Comparison of ENCODE assay signal across 8 mouse cellular contexts in the genomic region with DNA sequence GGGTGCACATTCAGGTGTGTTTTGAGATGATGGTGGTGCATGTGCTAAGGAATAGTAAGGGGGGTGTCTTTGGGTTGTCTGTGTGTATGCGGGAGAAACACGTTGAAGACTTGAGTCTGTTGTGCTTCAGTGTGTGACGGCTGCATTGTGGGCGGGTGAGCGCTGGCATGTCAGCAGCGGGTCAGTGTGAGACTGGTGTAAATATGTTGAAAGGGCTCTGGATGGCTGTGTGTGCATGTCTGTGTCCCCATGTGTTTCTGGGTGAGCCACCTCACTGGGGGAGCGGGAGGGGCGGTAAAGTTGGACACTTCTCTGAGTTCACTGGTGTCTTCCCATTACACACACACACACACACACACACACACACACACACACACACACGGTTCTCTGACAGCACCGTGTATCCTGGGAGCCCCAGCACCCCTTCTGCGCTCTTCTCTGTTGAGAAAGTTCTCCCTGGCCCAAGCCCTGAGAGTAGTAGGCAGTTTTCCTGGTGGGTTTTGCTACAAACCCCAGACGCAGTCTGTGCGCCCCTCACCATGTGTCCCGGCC. TPM values are rescaled to one million over a fixed set of nuclear protein-coding genes. Genes with fewer than 3 reads are reported as not detected.
DNase-seq lines count a peak whose midpoint lies in the region; ATAC-seq and TF ChIP-seq lines count a peak whose summit lies in the region.

No protein-coding gene starts in this region.

- no peaks in the 10 kb centered on the region; the same call in 1 of the 2 replicates for H3K36me3 ChIP-seq in heart, embryonic 11.5 days (ENCODE audit: control insufficient read depth, insufficient read depth, low read length)
- H3K36me3 ChIP-seq in kidney, postnatal 0 days (ENCODE audit: insufficient read depth, low read length), result no peaks in the 10 kb centered on the region
- H3K36me3 ChIP-seq in stomach, embryonic 15.5 days, result no peaks in the 10 kb centered on the region

- peak overlapping the region; percentile 84 for H3K4me2 ChIP-seq in heart, embryonic 11.5 days
- peak overlapping the region; percentile 99 for H3K4me2 ChIP-seq in kidney, postnatal 0 days (ENCODE audit: low read length)
- H3K4me2 ChIP-seq in stomach, embryonic 15.5 days, result peak overlapping the region; percentile 99

- H3K9ac ChIP-seq in heart, embryonic 11.5 days (ENCODE audit: low read depth, low read length), result peak overlapping the region; percentile 94
- H3K9ac ChIP-seq in kidney, postnatal 0 days (ENCODE audit: low read depth, low read length), result peak overlapping the region; percentile 92
- H3K9ac ChIP-seq in stomach, embryonic 15.5 days, result peak overlapping the region; percentile 86

- no peaks in the 10 kb centered on the region for H3K27me3 ChIP-seq in cerebellum, adult 2 months (ENCODE audit: control insufficient read depth, insufficient read depth, low read length)
- H3K27me3 ChIP-seq in heart, embryonic 11.5 days (ENCODE audit: control insufficient read depth, insufficient read depth, low read length), result no peaks in the 10 kb centered on the region
- H3K27me3 ChIP-seq in kidney, postnatal 0 days (ENCODE audit: insufficient read depth, low read length), result no peaks in the 10 kb centered on the region
- H3K27me3 ChIP-seq in stomach, embryonic 15.5 days (replicated peaks), result no peaks in the 10 kb centered on the region

- H3K4me3 ChIP-seq in cerebellum, adult 2 months (replicated peaks; ENCODE audit: insufficient read depth, low read depth, low read length), result peak overlapping the region; percentile 76
- H3K4me3 ChIP-seq in heart, embryonic 11.5 days (ENCODE audit: low read depth, low read length), result peak overlapping the region; percentile 86
- peak overlapping the region; percentile 80 for H3K4me3 ChIP-seq in kidney, postnatal 0 days (replicated peaks; ENCODE audit: low read depth, low read length)
- H3K4me3 ChIP-seq in stomach, embryonic 15.5 days (replicated peaks), result peak overlapping the region; percentile 74

- no peak for TF ChIP-seq POLR2A in cerebellum, adult 2 months (IDR thresholded peaks at IDR 0.05; ENCODE audit: borderline replicate concordance, insufficient read depth, low read length)

- H3K4me1 ChIP-seq in cerebellum, adult 2 months (ENCODE audit: control insufficient read depth, insufficient read depth, low read length), result peaks cover 11% of the 10 kb centered on the region
- H3K4me1 ChIP-seq in heart, embryonic 11.5 days (ENCODE audit: control insufficient read depth, insufficient read depth, low read length), result peaks cover 25% of the 10 kb centered on the region
- H3K4me1 ChIP-seq in kidney, postnatal 0 days (replicated peaks; ENCODE audit: insufficient read depth, low read length), result peaks cover 30% of the 10 kb centered on the region
- peaks cover 58% of the 10 kb centered on the region for H3K4me1 ChIP-seq in stomach, embryonic 15.5 days

- no peak for TF ChIP-seq CTCF in cerebellum, adult 2 months (IDR thresholded peaks at IDR 0.05; ENCODE audit: borderline replicate concordance, insufficient read depth, low read depth, low read length)
- TF ChIP-seq CTCF in kidney, postnatal 0 days (IDR thresholded peaks at IDR 0.05; ENCODE audit: low read depth), result no peak

- H3K27ac ChIP-seq in cerebellum, adult 2 months (ENCODE audit: insufficient read depth, low read length), result peak overlapping the region; percentile 42; the same call in 1 of the 2 replicates
- peak overlapping the region; percentile 92 for H3K27ac ChIP-seq in heart, embryonic 11.5 days (ENCODE audit: low read depth, low read length)
- H3K27ac ChIP-seq in kidney, postnatal 0 days, result peak overlapping the region; percentile 98
- H3K27ac ChIP-seq in stomach, embryonic 15.5 days, result peak overlapping the region; percentile 97

- WGBS in cerebellum, adult 2 months, result 2% methylated on average over 14 of the region's 14 CpGs
- WGBS in heart, embryonic 11.5 days (ENCODE audit: insufficient replicate concordance), result 3% methylated on average over 14 of the region's 14 CpGs
- WGBS in kidney, postnatal 0 days, result under 1% methylated on average over 14 of the region's 14 CpGs
- 2% methylated on average over 14 of the region's 14 CpGs for WGBS in stomach, embryonic 15.5 days

- DNase-seq in cerebellum, adult 2 months, result no peak
- no peak for DNase-seq in cerebellum, postnatal 4 days (ENCODE audit: low spot score in 2 of 2)
- peak; percentile 71 for DNase-seq in A20 (ENCODE audit: low read depth, low spot score)
- peak; percentile 32 to 33 for DNase-seq in cerebellum, postnatal 10 days
- DNase-seq in kidney, postnatal 0 days (ENCODE audit: low spot score), result peak; percentile 43
- peak; percentile 28 for DNase-seq in mesoderm, embryonic 11.5 days (ENCODE audit: low read depth, low spot score)

- ATAC-seq in heart, embryonic 11.5 days (replicated peaks; ENCODE audit: insufficient number of reproducible peaks, low FRiP score, low TSS enrichment), result no peak
- no peak for ATAC-seq in kidney, postnatal 0 days (replicated peaks; ENCODE audit: low FRiP score, low read depth)
- ATAC-seq in stomach, embryonic 15.5 days (ENCODE audit: insufficient read depth, low FRiP score, low read depth), result no peak

- H3K9me3 ChIP-seq in heart, embryonic 11.5 days (replicated peaks; ENCODE audit: control insufficient read depth, low read length), result no peaks in the 10 kb centered on the region
- H3K9me3 ChIP-seq in kidney, postnatal 0 days (replicated peaks; ENCODE audit: low read length), result no peaks in the 10 kb centered on the region
- no peaks in the 10 kb centered on the region for H3K9me3 ChIP-seq in stomach, embryonic 15.5 days

RNA-seq across cellular contexts. Expression of a gene that starts 3.3 kb away (rescaled TPM):
- polyA plus RNA-seq in cerebellum, adult 2 months (2012; rRNA removed), result 17.0 and 20.3 TPM in 2 replicates
- 3.7 and 6.0 TPM in 2 replicates for polyA plus RNA-seq in heart, embryonic 11.5 days (2014; fragmentation: Nextera tagmentation; extraction: Ambion mirVana)
- 12.4 and 13.1 TPM in 2 replicates for polyA plus RNA-seq in kidney, postnatal 0 days (2015; fragmentation: Nextera tagmentation; extraction: Ambion mirVana)
- 6.7 and 7.4 TPM in 2 replicates for polyA plus RNA-seq in stomach, embryonic 15.5 days (2015; fragmentation: Nextera tagmentation; extraction: Ambion mirVana)

RNA-seq across cellular contexts. Expression of a gene that starts 24.9 kb away (rescaled TPM):
- 81.1 and 91.1 TPM in 2 replicates for polyA plus RNA-seq in cerebellum, adult 2 months (2012; rRNA removed)
- polyA plus RNA-seq in heart, embryonic 11.5 days (2014; fragmentation: Nextera tagmentation; extraction: Ambion mirVana), result 11.3 and 16.4 TPM in 2 replicates
- 14.2 and 17.1 TPM in 2 replicates for polyA plus RNA-seq in kidney, postnatal 0 days (2015; fragmentation: Nextera tagmentation; extraction: Ambion mirVana)
- 26.7 and 27.0 TPM in 2 replicates for polyA plus RNA-seq in stomach, embryonic 15.5 days (2015; fragmentation: Nextera tagmentation; extraction: Ambion mirVana)

RNA-seq across cellular contexts. Expression of a gene that starts 38.1 kb away (rescaled TPM):
- 60.1 and 61.1 TPM in 2 replicates for polyA plus RNA-seq in cerebellum, adult 2 months (2012; rRNA removed)
- polyA plus RNA-seq in heart, embryonic 11.5 days (2014; fragmentation: Nextera tagmentation; extraction: Ambion mirVana), result 6.6 and 6.7 TPM in 2 replicates
- 28.2 and 32.0 TPM in 2 replicates for polyA plus RNA-seq in kidney, postnatal 0 days (2015; fragmentation: Nextera tagmentation; extraction: Ambion mirVana)
- polyA plus RNA-seq in stomach, embryonic 15.5 days (2015; fragmentation: Nextera tagmentation; extraction: Ambion mirVana), result 20.5 and 21.1 TPM in 2 replicates

RNA-seq across cellular contexts. Expression of a gene that starts 52.2 kb away (rescaled TPM):
- polyA plus RNA-seq in cerebellum, adult 2 months (2012; rRNA removed), result 0.75 and 0.95 TPM in 2 replicates
- 0.74 and 1.5 TPM in 2 replicates for polyA plus RNA-seq in heart, embryonic 11.5 days (2014; fragmentation: Nextera tagmentation; extraction: Ambion mirVana)
- 3.1 and 3.4 TPM in 2 replicates for polyA plus RNA-seq in kidney, postnatal 0 days (2015; fragmentation: Nextera tagmentation; extraction: Ambion mirVana)
- polyA plus RNA-seq in stomach, embryonic 15.5 days (2015; fragmentation: Nextera tagmentation; extraction: Ambion mirVana), result 3.7 and 4.1 TPM in 2 replicates

Comparison
In these comparisons a context has a peak if more than half of its experiments do, and no peak if none do; other contexts are left out.
1. DNase-seq: peak in A20 (single experiment), cerebellum, postnatal 10 days (2 of 2), kidney, postnatal 0 days (single experiment) and mesoderm, embryonic 11.5 days (single experiment); none in cerebellum, adult 2 months (0 of 2) and cerebellum, postnatal 4 days (0 of 2).
2. H3K27ac ChIP-seq: peak in every context shown above with its lines; median percentile 98 in kidney, postnatal 0 days; 97 in stomach, embryonic 15.5 days; 92 in heart, embryonic 11.5 days; 42 in cerebellum, adult 2 months.
3. Peak in every context shown above with its lines, with median percentiles within 50 percentile points of each other: H3K4me3 ChIP-seq, H3K4me2 ChIP-seq and H3K9ac ChIP-seq.